Mouse (Mus musculus) splenic B cell, adult 2 months (primary cell): ENCODE results near the gene Pafah1b2.

Source experiments
- DNase-seq: peaks from one replicate; pipeline ENCODE4 v3.0.0-alpha.2; 2011; ENCODE audit warnings: low read depth, low spot score
- H3K27me3 ChIP-seq: 2 replicates; pipeline ENCODE4 v1.6.1; 2012; ENCODE audit warnings: mild to moderate bottlenecking, low read length, moderate library complexity, mixed read lengths; ENCODE audit not compliant: control insufficient read depth, poor library complexity, insufficient read depth, severe bottlenecking
- H3K36me3 ChIP-seq: 2 replicates; pipeline ENCODE4 v1.6.1; 2012; ENCODE audit warnings: mild to moderate bottlenecking, low read length, moderate library complexity, mixed read lengths; ENCODE audit not compliant: control insufficient read depth, poor library complexity, insufficient read depth, severe bottlenecking

Pafah1b2 gene

GRCm38 (mm10) chr9:45945721-45946120, 66.8 kb downstream of the Pafah1b2 start:
- Histone ChIP-seq H3K36me3 (peaks cover 17% of the 10 kb centered on the region), H3K27me3 (no peaks in the 10 kb centered on the region)
- DNase-seq, result peak; percentile 38

- Histone ChIP-seq H3K27me3 (no peaks in the 10 kb centered on the region), H3K36me3 (peaks cover 17% of the 10 kb centered on the region)
- DNase-seq, result peak; percentile 93
Measured at GRCm38 (mm10) chr9:45944506-45945400, 67.7 kb downstream of the Pafah1b2 start.

- no peak for DNase-seq
- H3K36me3 ChIP-seq, result peaks cover 16% of the 10 kb centered on the region
- H3K27me3 ChIP-seq, result no peaks in the 10 kb centered on the region
Measured at GRCm38 (mm10) chr9:45943628-45944505, 68.6 kb downstream of the Pafah1b2 start.

DNA sequence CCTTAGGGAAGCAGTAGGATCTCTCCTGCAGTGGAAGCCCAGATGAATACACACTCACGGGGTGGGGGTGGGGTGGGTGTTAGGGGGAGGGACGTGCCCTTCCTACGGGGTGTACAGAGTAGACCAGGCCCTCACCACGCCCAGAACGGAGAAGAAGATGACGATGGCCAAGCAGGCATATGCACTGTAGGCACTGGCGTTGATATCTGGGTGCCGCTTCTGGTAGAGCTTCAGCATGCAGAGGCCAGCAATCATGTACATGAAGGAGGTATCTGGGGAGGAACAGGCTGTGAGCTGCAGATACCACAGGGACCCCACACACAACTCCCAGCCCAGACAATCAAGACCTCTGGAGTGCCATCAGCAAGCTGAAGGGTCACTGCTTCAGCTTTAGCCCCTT, 69.6 kb downstream of the Pafah1b2 start:
- peaks cover 20% of the 10 kb centered on the region for H3K36me3 ChIP-seq
- DNase-seq, result no peak
- no peaks in the 10 kb centered on the region for H3K27me3 ChIP-seq

DNA sequence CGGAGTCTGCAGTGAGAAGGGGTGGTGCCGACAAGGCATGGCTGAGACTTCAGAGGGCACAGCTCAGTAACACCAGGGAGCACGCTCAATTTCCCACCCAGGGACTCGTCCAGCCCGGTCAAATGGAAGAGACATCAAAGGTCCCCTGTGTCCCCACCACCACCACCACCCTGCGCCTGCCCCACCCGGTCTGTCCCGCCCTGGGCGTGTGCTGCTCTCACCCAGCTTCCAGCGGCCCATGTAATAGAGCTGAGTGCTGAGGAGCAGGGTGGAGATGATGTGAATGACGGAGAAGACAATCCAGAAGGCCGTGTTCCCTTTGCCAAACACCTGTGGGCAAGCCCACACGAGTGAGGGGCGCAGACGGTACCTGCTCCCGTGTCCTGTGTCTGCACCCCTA, 70.0 kb downstream of the Pafah1b2 start:
- DNase-seq, result no peak
- Histone ChIP-seq H3K36me3 (peaks cover 20% of the 10 kb centered on the region), H3K27me3 (no peaks in the 10 kb centered on the region)

DNA sequence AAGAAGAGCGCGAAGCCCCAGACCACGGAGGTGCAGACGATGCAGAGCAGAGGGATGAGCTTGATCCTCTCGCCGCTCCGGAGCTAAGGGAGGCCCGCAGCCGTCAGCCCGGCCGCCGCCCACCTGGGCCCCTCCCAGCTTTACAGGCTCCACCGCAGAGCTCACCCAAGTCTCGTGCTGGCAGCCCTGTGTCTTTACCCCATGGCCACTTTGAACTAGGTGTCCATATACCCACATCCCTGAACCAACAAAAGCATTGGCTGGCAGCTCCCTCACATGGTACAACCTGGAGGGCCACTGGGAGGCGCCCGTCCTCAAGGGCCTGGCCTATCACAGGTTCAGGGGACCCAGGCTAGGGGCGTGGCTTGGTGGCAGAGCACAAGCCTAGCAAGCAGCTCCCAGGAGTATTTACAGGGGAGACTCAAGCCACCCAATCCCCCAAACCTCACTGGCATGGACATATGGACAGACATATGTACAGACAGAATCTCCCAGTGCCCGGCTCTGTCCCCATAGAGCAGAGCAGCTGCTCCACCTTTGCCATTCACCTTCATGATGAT, 71.1 kb downstream of the Pafah1b2 start:
- H3K27me3 ChIP-seq, result no peaks in the 10 kb centered on the region
- peaks cover 20% of the 10 kb centered on the region for H3K36me3 ChIP-seq
- DNase-seq, result no peak

DNA sequence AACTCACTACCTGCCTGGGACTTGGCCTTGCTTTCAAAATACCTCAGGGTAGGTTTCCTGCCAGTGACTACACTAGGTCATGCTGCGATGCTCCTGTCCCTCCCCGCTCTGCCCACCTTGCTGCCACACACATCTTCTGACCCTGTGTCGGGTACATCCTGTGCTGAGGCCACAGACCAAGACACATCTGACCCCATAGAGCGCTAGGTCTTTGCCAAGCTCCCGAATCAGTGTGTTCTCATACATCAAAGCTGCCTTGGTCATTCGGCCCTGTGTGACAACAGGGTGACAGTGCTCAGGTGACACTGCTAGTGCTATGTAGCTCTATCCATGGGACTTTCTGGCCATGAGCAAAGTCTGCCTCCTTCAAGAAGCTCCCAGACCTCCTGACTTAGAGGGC, 72.7 kb downstream of the Pafah1b2 start:
- no peak for DNase-seq
- no peaks in the 10 kb centered on the region for H3K27me3 ChIP-seq
- peaks cover 20% of the 10 kb centered on the region for H3K36me3 ChIP-seq

DNA sequence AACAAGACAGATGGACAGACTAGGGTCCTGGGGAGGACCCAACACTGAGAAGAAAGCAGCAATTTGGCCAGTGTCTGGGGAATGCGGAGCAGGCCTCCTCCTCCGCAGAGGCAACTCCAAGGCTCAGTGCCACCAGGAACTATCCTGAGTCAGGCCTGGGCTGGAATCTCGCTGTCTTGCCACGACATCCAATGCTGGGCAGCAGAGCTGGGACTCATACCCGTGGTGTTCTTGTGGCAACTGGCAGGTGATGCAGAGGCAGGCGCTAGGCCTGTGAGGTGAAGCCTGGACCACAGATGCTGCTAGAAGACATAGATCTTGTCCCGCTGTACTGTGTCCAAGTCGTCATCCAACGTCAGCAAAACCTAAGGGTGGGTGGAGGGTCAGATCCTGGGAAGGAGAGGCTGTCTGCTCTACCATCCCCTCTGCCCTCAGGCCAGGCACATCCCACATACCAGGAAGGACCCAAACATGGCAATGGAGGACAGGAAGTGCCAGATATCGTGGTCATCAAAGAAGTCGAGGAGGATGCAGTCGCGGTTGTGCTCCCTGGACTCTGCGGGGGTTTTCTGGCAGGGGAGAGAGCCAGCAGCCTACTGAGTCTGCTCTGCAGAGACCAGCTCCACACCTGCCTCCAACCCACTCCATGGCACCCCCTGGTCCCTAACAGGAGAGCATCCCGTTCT, 73.4 kb downstream of the Pafah1b2 start:
- H3K27me3 ChIP-seq, result no peaks in the 10 kb centered on the region
- H3K36me3 ChIP-seq, result peaks cover 20% of the 10 kb centered on the region
- DNase-seq, result no peak

- no peak for DNase-seq
- H3K27me3 ChIP-seq, result no peaks in the 10 kb centered on the region
- H3K36me3 ChIP-seq, result peaks cover 16% of the 10 kb centered on the region
Measured at GRCm38 (mm10) chr9:45938088-45938487, 74.4 kb downstream of the Pafah1b2 start.

GRCm38 (mm10) chr9:45936883-45937282, 75.6 kb downstream of the Pafah1b2 start:
- peaks cover 11% of the 10 kb centered on the region for H3K36me3 ChIP-seq
- H3K27me3 ChIP-seq, result no peaks in the 10 kb centered on the region
- peak; percentile 75 for DNase-seq

DNA sequence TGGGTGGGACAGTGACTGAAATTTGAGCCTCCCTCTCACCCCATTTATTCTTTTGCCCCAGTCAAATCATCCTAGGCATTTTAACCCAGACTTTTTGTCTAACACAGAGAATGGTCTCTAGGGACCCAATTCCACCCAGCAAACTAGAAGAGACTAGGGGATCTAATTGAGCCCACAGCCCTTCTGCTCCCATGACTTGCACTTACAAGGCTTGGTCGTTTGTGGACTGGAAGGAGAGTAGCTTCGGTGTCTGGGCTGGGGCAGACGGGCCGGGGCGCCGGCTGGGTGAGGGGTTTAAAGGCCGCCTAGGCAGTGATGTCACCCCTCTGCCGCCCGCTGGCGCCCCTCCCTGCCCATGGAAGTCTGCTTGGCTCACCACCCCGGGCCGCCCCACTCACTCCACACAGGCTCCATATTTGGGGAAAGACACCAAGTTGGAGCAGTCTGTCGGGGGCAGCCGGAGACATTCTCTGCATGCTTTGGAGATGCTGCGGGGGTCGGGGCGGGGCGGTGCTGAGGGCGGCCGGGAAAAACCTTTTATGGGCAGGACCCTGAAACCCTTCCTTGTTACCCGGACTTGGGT, 76.8 kb downstream of the Pafah1b2 start, which contains the start of gene Tagln:
Gene Tagln (minus strand): TSS at position 431 of the 583 bp plus-strand sequence.
- no peak for DNase-seq
- Histone ChIP-seq H3K27me3 (no peaks in the 10 kb centered on the region), H3K36me3 (peaks cover 6% of the 10 kb centered on the region)

- H3K36me3 ChIP-seq, result peaks cover 2% of the 10 kb centered on the region; the same call in 1 of the 2 replicates
- no peaks in the 10 kb centered on the region for H3K27me3 ChIP-seq
- no peak for DNase-seq
Measured at GRCm38 (mm10) chr9:45932571-45933415, 79.7 kb downstream of the Pafah1b2 start.

DNA sequence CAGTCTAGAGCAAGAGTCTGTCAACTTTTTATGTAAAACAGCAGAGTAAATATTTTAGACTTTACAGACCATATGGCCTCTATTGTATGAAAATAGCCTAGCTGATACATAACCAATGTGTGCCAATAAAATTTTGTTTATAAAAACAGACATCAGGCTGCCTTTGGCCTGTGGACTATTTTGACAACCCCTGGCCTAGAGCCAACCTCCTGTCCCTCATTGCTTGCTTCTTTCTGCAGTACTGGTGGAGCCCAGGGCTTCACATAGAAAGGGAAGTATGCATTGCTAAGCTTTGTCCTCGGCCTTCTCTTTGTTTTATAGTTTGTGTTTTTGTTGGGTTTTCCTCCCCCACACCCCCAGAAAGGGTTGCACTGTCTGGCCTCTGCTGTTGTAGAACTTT, 80.5 kb downstream of the Pafah1b2 start:
- Histone ChIP-seq H3K27me3 (no peaks in the 10 kb centered on the region), H3K36me3 (peaks cover 3% of the 10 kb centered on the region)
- no peak for DNase-seq
